Mouse (Mus musculus) stomach, embryonic 15.5 days (tissue): ENCODE data around the gene Sirt7. TPM values are rescaled to one million over a fixed set of nuclear protein-coding genes. Genes with fewer than 3 reads are reported as not detected.

Experiments used
- ATAC-seq: fragments of 200-750 bp; cut with Nextera tagmentation; 2 replicates; pipeline ENCODE4 v1.8.0; 2017; ENCODE audit warnings: low read depth, moderate number of reproducible peaks, moderate TSS enrichment; ENCODE audit not compliant: insufficient read depth, low FRiP score
- H3K27ac ChIP-seq: fragments of 300-500 bp; sonication (generic); 2 replicates; pipeline ENCODE4 v1.5.1; 2015; ENCODE audit warnings: mild to moderate bottlenecking, inconsistent platforms
- H3K27me3 ChIP-seq: fragments of 300-500 bp; sonication (generic); replicated peaks from 2 replicates; pipeline ENCODE4 v1.6.1; 2015; ENCODE audit warnings: inconsistent platforms
- H3K36me3 ChIP-seq: fragments of 300-500 bp; sonication (generic); 2 replicates; pipeline ENCODE4 v1.6.1; 2015; ENCODE audit warnings: inconsistent platforms
- H3K4me1 ChIP-seq: fragments of 300-500 bp; sonication (generic); 2 replicates; pipeline ENCODE4 v1.6.1; 2015; ENCODE audit warnings: inconsistent platforms
- H3K4me2 ChIP-seq: fragments of 300-500 bp; sonication (generic); 2 replicates; pipeline ENCODE4 v1.6.1; 2015; ENCODE audit warnings: mild to moderate bottlenecking, inconsistent platforms
- H3K4me3 ChIP-seq: fragments of 300-500 bp; sonication (generic); replicated peaks from 2 replicates; pipeline ENCODE4 v1.5.1; 2015; ENCODE audit warnings: inconsistent platforms
- H3K9ac ChIP-seq: fragments of 300-500 bp; sonication (generic); 2 replicates; pipeline ENCODE4 v1.6.1; 2015; ENCODE audit warnings: inconsistent platforms
- H3K9me3 ChIP-seq: fragments of 300-500 bp; sonication (generic); 2 replicates; pipeline ENCODE4 v1.6.1; 2016; ENCODE audit warnings: inconsistent platforms
- WGBS: fragments of 180-500 bp; shearing (Covaris S2); methylation state at CpG from one replicate; pipeline ENCODE4 v1.1.7; 2015; 5-methylcytosine and 5-hydroxymethylcytosine counted together
- polyA plus RNA-seq: library from polyadenylated mRNA; unstranded; fragments of >200 nt; fragmentation: Nextera tagmentation; extraction: Ambion mirVana; gene quantifications from 2 replicates; pipeline ENCODE4 v1.2.1, GENCODE M21; 2015

Gene Sirt7
- polyA plus RNA-seq = 38.1 and 39.0 TPM in 2 replicates

- Histone ChIP-seq H3K9me3 (no peaks in the 10 kb centered on the region), H3K9ac (peak within 1 kb of the TSS; percentile 87), H3K4me2 (peak within 1 kb of the TSS; percentile 96), H3K27ac (peak within 1 kb of the TSS; percentile 88), H3K4me1 (peaks cover 27% of the 10 kb centered on the region), H3K27me3 (no peaks in the 10 kb centered on the region), H3K4me3 (peak within 1 kb of the TSS; percentile 82), H3K36me3 (peaks cover 22% of the 10 kb centered on the region)
- WGBS = 14% methylated on average over 5 of the region's 5 CpGs
- ATAC-seq = peak; percentile 4; the same call in 1 of the 2 replicates
Observed at GRCm38 (mm10) chr11:120625152-120625775, at the start of gene Sirt7. Gene Sirt7, minus strand, starts transcription at chr11:120625240.

- WGBS = 35% methylated on average over 12 of the region's 12 CpGs
Observed at GRCm38 (mm10) chr11:120673594-120674122, 48.6 kb upstream of the Sirt7 start.

GRCm38 (mm10) chr11:120672687-120673593 is 47.9 kb upstream of the Sirt7 start, which contains the start of gene Aspscr1:
Gene Aspscr1, plus strand, starts transcription at chr11:120672973.
- peaks cover 8% of the 10 kb centered on the region; the same call in 1 of the 2 replicates for H3K36me3 ChIP-seq
- no peaks in the 10 kb centered on the region for H3K9me3 ChIP-seq
- H3K4me2 ChIP-seq = peak within 1 kb of the TSS; percentile 82
- H3K27ac ChIP-seq = peak within 1 kb of the TSS; percentile 90
- H3K27me3 ChIP-seq = no peaks in the 10 kb centered on the region
- peaks cover 9% of the 10 kb centered on the region; the same call in 1 of the 2 replicates for H3K4me1 ChIP-seq
- H3K9ac ChIP-seq = peak within 1 kb of the TSS; percentile 49
- WGBS = 1% methylated on average over 83 of the region's 83 CpGs
- H3K4me3 ChIP-seq = peak within 1 kb of the TSS; percentile 81
- peak; percentile 97 for ATAC-seq

More at GRCm38 (mm10) chr11:120673594-120674122, 48.6 kb upstream of the Sirt7 start:
- Histone ChIP-seq H3K27me3 (no peaks in the 10 kb centered on the region), H3K4me3 (peak overlapping the region; percentile 81), H3K9ac (peak overlapping the region; percentile 49), H3K27ac (peak overlapping the region; percentile 90), H3K4me1 (peaks cover 9% of the 10 kb centered on the region; the same call in 1 of the 2 replicates), H3K9me3 (no peaks in the 10 kb centered on the region), H3K4me2 (peak overlapping the region; percentile 82), H3K36me3 (peaks cover 14% of the 10 kb centered on the region; the same call in 1 of the 2 replicates)
- peak; percentile 6; the same call in 1 of the 2 replicates for ATAC-seq

- peaks cover 4% of the 10 kb centered on the region; the same call in 1 of the 2 replicates for H3K4me1 ChIP-seq
- 18% methylated on average over 3 of the region's 3 CpGs for WGBS
- no peak overlapping the region for H3K27ac ChIP-seq
Observed at GRCm38 (mm10) chr11:120666617-120667016, 41.6 kb upstream of the Sirt7 start.

GRCm38 (mm10) chr11:120665406-120665805 is 40.4 kb upstream of the Sirt7 start:
- Histone ChIP-seq H3K9ac (no peak overlapping the region), H3K27me3 (peaks cover 28% of the 10 kb centered on the region), H3K4me3 (no peak overlapping the region), H3K27ac (no peak overlapping the region), H3K4me1 (peaks cover 13% of the 10 kb centered on the region), H3K9me3 (no peaks in the 10 kb centered on the region), H3K4me2 (no peak overlapping the region), H3K36me3 (no peaks in the 10 kb centered on the region)
- whole genome bisulfite sequencing = 67% methylated on average over 3 of the region's 3 CpGs
- peak; percentile 36; the same call in 1 of the 2 replicates for ATAC-seq

More at GRCm38 (mm10) chr11:120666617-120667016, 41.6 kb upstream of the Sirt7 start:
- Histone ChIP-seq H3K9me3 (no peaks in the 10 kb centered on the region), H3K4me3 (no peak overlapping the region), H3K4me2 (no peak overlapping the region), H3K27me3 (peaks cover 16% of the 10 kb centered on the region), H3K36me3 (no peaks in the 10 kb centered on the region), H3K9ac (no peak overlapping the region)
- ATAC-seq = no peak

- Histone ChIP-seq H3K27ac (no peak overlapping the region), H3K27me3 (peaks cover 45% of the 10 kb centered on the region)
- WGBS = 81% methylated on average over 5 of the region's 5 CpGs
Observed at GRCm38 (mm10) chr11:120663714-120664113, 38.7 kb upstream of the Sirt7 start.

GRCm38 (mm10) chr11:120662759-120663158 is 37.7 kb upstream of the Sirt7 start:
- no peaks in the 10 kb centered on the region for H3K9me3 ChIP-seq
- H3K27ac ChIP-seq = no peak overlapping the region
- no peak overlapping the region for H3K4me2 ChIP-seq
- WGBS = 79% methylated on average over 6 of the region's 6 CpGs
- no peak overlapping the region for H3K4me3 ChIP-seq
- no peaks in the 10 kb centered on the region for H3K36me3 ChIP-seq
- H3K4me1 ChIP-seq = peaks cover 22% of the 10 kb centered on the region
- no peak for ATAC-seq
- no peak overlapping the region for H3K9ac ChIP-seq
- peaks cover 53% of the 10 kb centered on the region for H3K27me3 ChIP-seq

More at GRCm38 (mm10) chr11:120663714-120664113, 38.7 kb upstream of the Sirt7 start:
- Histone ChIP-seq H3K4me3 (no peak overlapping the region), H3K9me3 (no peaks in the 10 kb centered on the region), H3K9ac (no peak overlapping the region), H3K4me2 (no peak overlapping the region), H3K4me1 (peaks cover 22% of the 10 kb centered on the region), H3K36me3 (no peaks in the 10 kb centered on the region)
- ATAC-seq = no peak

- 2% methylated on average over 35 of the region's 35 CpGs for WGBS
- H3K27ac ChIP-seq = no peak within 1 kb of the TSS
- H3K9me3 ChIP-seq = no peaks in the 10 kb centered on the region
- peak within 1 kb of the TSS; percentile 46 for H3K4me3 ChIP-seq
- no peak within 1 kb of the TSS; the same call in 1 of the 2 replicates for H3K9ac ChIP-seq
- ATAC-seq = no peak
- peaks cover 22% of the 10 kb centered on the region for H3K4me1 ChIP-seq
- H3K27me3 ChIP-seq = peaks cover 68% of the 10 kb centered on the region
- no peaks in the 10 kb centered on the region for H3K36me3 ChIP-seq
- peak within 1 kb of the TSS; percentile 82 for H3K4me2 ChIP-seq
Observed at GRCm38 (mm10) chr11:120661076-120661460, 36.0 kb upstream of the Sirt7 start, which contains the start of gene Notum. Gene Notum, minus strand, starts transcription at chr11:120661175.

- H3K4me3 ChIP-seq = peak overlapping the region; percentile 46
- no peak overlapping the region for H3K27ac ChIP-seq
- H3K36me3 ChIP-seq = no peaks in the 10 kb centered on the region
- under 1% methylated on average over 70 of the region's 95 CpGs for WGBS
- no peak overlapping the region for H3K9ac ChIP-seq
- H3K9me3 ChIP-seq = no peaks in the 10 kb centered on the region
- H3K27me3 ChIP-seq = peaks cover 68% of the 10 kb centered on the region
- H3K4me1 ChIP-seq = peaks cover 20% of the 10 kb centered on the region
- ATAC-seq = peak; percentile 59; the same call in 1 of the 2 replicates
- peak overlapping the region; percentile 82 for H3K4me2 ChIP-seq
Observed at GRCm38 (mm10) chr11:120660301-120661075, 35.4 kb upstream of the Sirt7 start.

- H3K9ac ChIP-seq = no peak overlapping the region
- H3K27me3 ChIP-seq = peaks cover 68% of the 10 kb centered on the region
- peaks cover 18% of the 10 kb centered on the region for H3K4me1 ChIP-seq
- no peaks in the 10 kb centered on the region for H3K9me3 ChIP-seq
- 5% methylated on average over 44 of the region's 50 CpGs for WGBS
- H3K4me3 ChIP-seq = peak overlapping the region; percentile 46
- no peak overlapping the region for H3K27ac ChIP-seq
- ATAC-seq = no peak
- H3K4me2 ChIP-seq = peak overlapping the region; percentile 82
- H3K36me3 ChIP-seq = no peaks in the 10 kb centered on the region
Observed at GRCm38 (mm10) chr11:120659509-120660300, 34.7 kb upstream of the Sirt7 start.
